Mouse (Mus musculus) small intestine, adult 2 months (tissue): Measurements from ENCODE around the gene Cfdp1.

Experiments
- CTCF ChIP-seq: fragments of 200-500 bp; IDR thresholded peaks from 2 replicates; pipeline ENCODE4 v1.5.1; 2012; ENCODE audit warnings: low read depth, mild to moderate bottlenecking, control low read depth, inconsistent platforms, low read length, moderate library complexity, mixed read lengths; ENCODE audit not compliant: insufficient replicate concordance, insufficient read length; ENCODE audit errors: extremely low read depth
- POLR2A ChIP-seq: fragments of 200-500 bp; IDR thresholded peaks from 2 replicates; pipeline ENCODE4 v1.6.1; 2012; ENCODE audit warnings: low read depth, mild to moderate bottlenecking, control low read depth, inconsistent platforms, low read length, moderate library complexity

- TF ChIP-seq CTCF, result no peak
- no peak for TF ChIP-seq POLR2A
Observed at GRCm38 (mm10) chr8:111828595-111828994, 25.5 kb downstream of the Cfdp1 start.
